Mouse (Mus musculus) limb, embryonic 10.5 days (tissue): ENCODE measurements around the gene Slc7a7. TPM values are rescaled to one million over a fixed set of nuclear protein-coding genes. Genes with fewer than 3 reads are reported as not detected.
"Not testable (repeated sequence)": the region's sequence is repeated elsewhere in the genome, so short reads cannot be mapped to it uniquely, and the experiment has no call there.

Source experiments
- DNase-seq: peaks from one replicate; pipeline ENCODE4 v3.0.0-alpha.2; 2017; ENCODE audit warnings: low spot score
- H3K27ac ChIP-seq: fragments of 300-500 bp; sonication (generic); 2 replicates; pipeline ENCODE4 v1.5.1; 2016; ENCODE audit warnings: mild to moderate bottlenecking
- H3K27me3 ChIP-seq: fragments of 300-500 bp; sonication (generic); 2 replicates; pipeline ENCODE4 v1.6.1; 2016; ENCODE audit warnings: low read depth, mild to moderate bottlenecking; ENCODE audit not compliant: poor library complexity, severe bottlenecking
- H3K36me3 ChIP-seq: fragments of 300-500 bp; sonication (generic); 2 replicates; pipeline ENCODE4 v1.6.1; 2016; ENCODE audit warnings: mild to moderate bottlenecking, moderate library complexity
- H3K4me1 ChIP-seq: fragments of 300-500 bp; sonication (generic); 2 replicates; pipeline ENCODE4 v1.6.1; 2016
- H3K4me3 ChIP-seq: fragments of 300-500 bp; sonication (generic); 2 replicates; pipeline ENCODE4 v1.5.1; 2016; ENCODE audit warnings: mild to moderate bottlenecking, moderate library complexity
- H3K9me3 ChIP-seq: fragments of 300-500 bp; sonication (generic); replicated peaks from 2 replicates; pipeline ENCODE4 v1.6.1; 2016; ENCODE audit warnings: mild to moderate bottlenecking
- WGBS: fragments of 180-500 bp; shearing (Covaris S2); methylation state at CpG from one replicate; pipeline ENCODE4 v1.1.7; 2016; 5-methylcytosine and 5-hydroxymethylcytosine counted together
- polyA plus RNA-seq: library from polyadenylated mRNA; unstranded; fragments of >200 nt; fragmentation: Nextera tagmentation; extraction: Ambion mirVana; gene quantifications from 2 replicates; pipeline ENCODE4 v1.2.1, GENCODE M21; 2016

The Slc7a7 gene
- polyA plus RNA-seq, 1 experiment from 2014 or later, result 3.1 TPM

- WGBS, result 97% methylated on average over 10 of the region's 10 CpGs
- Histone ChIP-seq H3K9me3 (0 out of 2 replicates have a peak, but pooled peaks cover 1% of the 10 kb centered on the region), H3K27ac (no peak overlapping the region), H3K4me3 (no peak overlapping the region), H3K27me3 (no peaks in the 10 kb centered on the region), H3K4me1 (no peaks in the 10 kb centered on the region), H3K36me3 (peaks cover 54% of the 10 kb centered on the region)
- no peak for DNase-seq
These were observed 46.1 kb downstream of the Slc7a7 start for GRCm38 (mm10) chr14:54371460-54371859.

GRCm38 (mm10) chr14:54370595-54370994 lies 47.0 kb downstream of the Slc7a7 start:
- H3K27me3 ChIP-seq, result no peaks in the 10 kb centered on the region
- no peak overlapping the region for H3K4me3 ChIP-seq
- DNase-seq, result no peak
- WGBS, result 95% methylated on average over 6 of the region's 6 CpGs
- no peaks in the 10 kb centered on the region for H3K4me1 ChIP-seq
- no peak overlapping the region for H3K27ac ChIP-seq
- H3K9me3 ChIP-seq, result 0 out of 2 replicates have a peak, but pooled peaks cover 1% of the 10 kb centered on the region
- H3K36me3 ChIP-seq, result peaks cover 63% of the 10 kb centered on the region

DNA sequence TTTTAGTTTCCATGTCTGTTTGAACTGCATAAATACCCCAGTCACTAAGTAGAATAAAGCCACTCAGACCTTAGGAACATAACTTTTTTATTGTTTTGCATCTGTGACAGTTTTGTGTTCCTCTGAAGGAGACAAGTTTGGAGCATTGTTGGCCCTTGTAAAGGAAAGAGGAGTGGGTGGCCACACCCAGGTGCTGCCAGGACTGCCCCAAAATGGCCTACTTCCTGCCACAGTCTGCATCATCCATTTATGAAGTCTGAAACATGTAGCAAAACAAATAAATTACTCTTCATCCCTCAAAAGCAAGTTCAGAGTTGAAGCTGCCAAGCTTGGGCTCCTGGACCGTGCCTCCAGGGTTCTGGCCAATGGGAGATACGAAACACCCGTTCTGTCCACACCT lies 48.2 kb downstream of the Slc7a7 start:
- WGBS, result 97% methylated on average over 3 of the region's 3 CpGs
- peaks cover 74% of the 10 kb centered on the region for H3K36me3 ChIP-seq

GRCm38 (mm10) chr14:54367429-54368060 lies 50.0 kb downstream of the Slc7a7 start:
- peak; percentile 26 for DNase-seq
- Histone ChIP-seq H3K4me1 (no peaks in the 10 kb centered on the region), H3K27me3 (no peaks in the 10 kb centered on the region), H3K36me3 (peaks cover 92% of the 10 kb centered on the region), H3K9me3 (0 out of 2 replicates have a peak, but pooled peaks cover 1% of the 10 kb centered on the region), H3K27ac (no peak overlapping the region), H3K4me3 (no peak overlapping the region)
- WGBS, result 92% methylated on average over 18 of the region's 18 CpGs

More for the DNA sequence above, 48.2 kb downstream of the Slc7a7 start:
- no peak for DNase-seq
- Histone ChIP-seq H3K27ac (no peak overlapping the region), H3K27me3 (no peaks in the 10 kb centered on the region), H3K4me1 (no peaks in the 10 kb centered on the region), H3K9me3 (0 out of 2 replicates have a peak, but pooled peaks cover 1% of the 10 kb centered on the region), H3K4me3 (no peak overlapping the region)

DNA sequence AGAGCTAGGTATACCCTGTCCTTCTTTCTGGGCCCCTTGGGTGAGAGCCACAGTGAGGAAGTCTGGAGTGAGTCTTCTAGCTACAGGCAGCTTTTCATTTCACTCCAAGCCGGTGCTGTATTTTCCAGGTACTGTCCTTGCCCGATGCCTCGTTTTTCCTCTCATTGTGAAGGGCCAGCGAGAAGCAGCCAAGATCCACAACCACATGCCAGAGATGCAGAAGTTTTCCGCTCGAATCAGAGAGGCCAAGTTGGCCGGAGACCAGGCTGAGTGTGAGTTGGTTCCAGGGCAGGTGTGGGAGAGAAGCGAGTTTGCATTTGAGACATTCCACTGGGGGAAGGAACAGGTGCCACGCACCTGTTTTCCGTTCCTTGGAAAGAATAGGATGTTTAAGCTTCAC lies 51.0 kb downstream of the Slc7a7 start:
- Histone ChIP-seq H3K9me3 (0 out of 2 replicates have a peak, but pooled peaks cover 1% of the 10 kb centered on the region), H3K4me3 (no peak overlapping the region), H3K27me3 (no peaks in the 10 kb centered on the region), H3K4me1 (peaks cover 4% of the 10 kb centered on the region), H3K27ac (no peak overlapping the region), H3K36me3 (peaks cover 87% of the 10 kb centered on the region)
- WGBS, result 96% methylated on average over 10 of the region's 10 CpGs
- peak; percentile 22 for DNase-seq

- peaks cover 75% of the 10 kb centered on the region for H3K36me3 ChIP-seq
- DNase-seq, result peak; percentile 20
- H3K27me3 ChIP-seq, result no peaks in the 10 kb centered on the region
- H3K27ac ChIP-seq, result no peak overlapping the region
- WGBS, result 94% methylated on average over 5 of the region's 5 CpGs
- H3K9me3 ChIP-seq, result no peaks in the 10 kb centered on the region
- no peak overlapping the region for H3K4me3 ChIP-seq
- H3K4me1 ChIP-seq, result peaks cover 7% of the 10 kb centered on the region
These were observed 52.4 kb downstream of the Slc7a7 start for GRCm38 (mm10) chr14:54365026-54365645.

DNA sequence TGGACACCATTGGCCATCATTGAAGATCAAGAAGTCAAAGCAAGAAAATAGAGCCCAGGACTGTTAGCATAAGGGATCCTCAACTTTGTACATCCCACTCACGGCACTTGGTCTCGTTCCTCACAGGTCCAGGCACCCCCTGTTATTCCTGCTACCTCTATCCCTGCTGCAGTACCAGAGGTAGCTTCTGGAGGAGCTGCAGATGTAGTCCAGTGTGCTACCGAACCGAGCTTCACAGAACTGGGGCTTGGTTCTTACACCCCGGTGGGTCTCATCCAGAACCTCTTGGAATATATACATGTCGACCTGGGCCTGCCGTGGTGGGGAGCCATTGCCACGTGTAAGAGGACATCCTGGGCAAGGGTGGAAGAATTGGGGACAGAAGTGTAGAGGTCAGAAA lies 54.4 kb downstream of the Slc7a7 start:
- Histone ChIP-seq H3K27ac (no peak overlapping the region), H3K4me3 (no peak overlapping the region), H3K27me3 (no peaks in the 10 kb centered on the region), H3K36me3 (peaks cover 55% of the 10 kb centered on the region), H3K4me1 (peaks cover 7% of the 10 kb centered on the region), H3K9me3 (no peaks in the 10 kb centered on the region)
- DNase-seq, result peak; percentile 23
- 94% methylated on average over 8 of the region's 8 CpGs for WGBS

- peak; percentile 97 for DNase-seq
- H3K27me3 ChIP-seq, result no peaks in the 10 kb centered on the region
- peak within 1 kb of the TSS; percentile 83 for H3K4me3 ChIP-seq
- H3K4me1 ChIP-seq, result peaks cover 7% of the 10 kb centered on the region
- WGBS, result under 1% methylated on average over 48 of the region's 48 CpGs
- H3K36me3 ChIP-seq, result peaks cover 31% of the 10 kb centered on the region
- H3K9me3 ChIP-seq, result no peaks in the 10 kb centered on the region
- H3K27ac ChIP-seq, result peak within 1 kb of the TSS; percentile 95
These were observed 56.8 kb downstream of the Slc7a7 start, which contains the start of gene Oxa1l for GRCm38 (mm10) chr14:54360577-54361340. Gene Oxa1l (plus strand): TSS chr14:54360834.

GRCm38 (mm10) chr14:54354406-54354805 lies 63.2 kb downstream of the Slc7a7 start:
- 40% methylated on average over 1 of the region's 1 CpGs for WGBS
- Histone ChIP-seq H3K4me1 (no peaks in the 10 kb centered on the region), H3K9me3 (no peaks in the 10 kb centered on the region), H3K4me3 (no peak overlapping the region), H3K36me3 (no peaks in the 10 kb centered on the region), H3K27ac (no peak overlapping the region), H3K27me3 (no peaks in the 10 kb centered on the region)
- no peak for DNase-seq

GRCm38 (mm10) chr14:54352314-54352713 lies 65.3 kb downstream of the Slc7a7 start:
- WGBS, result 93% methylated on average over 8 of the region's 8 CpGs
- Histone ChIP-seq H3K4me3 (no peak overlapping the region), H3K9me3 (0 out of 2 replicates have a peak, but pooled peaks cover 2% of the 10 kb centered on the region), H3K4me1 (no peaks in the 10 kb centered on the region), H3K27ac (no peak overlapping the region), H3K36me3 (no peaks in the 10 kb centered on the region), H3K27me3 (no peaks in the 10 kb centered on the region)
- DNase-seq, result peak; percentile 19

- DNase-seq, result peak; percentile 11
- WGBS, result 93% methylated on average over 16 of the region's 16 CpGs
- not testable (repeated sequence) for H3K36me3 ChIP-seq, H3K27me3 ChIP-seq, H3K27ac ChIP-seq, H3K4me3 ChIP-seq, H3K4me1 ChIP-seq, H3K9me3 ChIP-seq
These were observed 66.6 kb downstream of the Slc7a7 start for GRCm38 (mm10) chr14:54350773-54351541.

- H3K4me1 ChIP-seq, H3K36me3 ChIP-seq, H3K27ac ChIP-seq, DNase-seq, H3K27me3 ChIP-seq, H3K4me3 ChIP-seq, H3K9me3 ChIP-seq: not testable (repeated sequence)
- WGBS, result 38% methylated on average over 2 of the region's 2 CpGs
These were observed 75.8 kb downstream of the Slc7a7 start for GRCm38 (mm10) chr14:54341807-54342206.
